Mouse (Mus musculus) urinary bladder, adult 18-20 months (tissue): ENCODE data around the gene Tle1.

Source experiments
- DNase-seq, 2 experiments: peaks; one replicate each; pipeline ENCODE4 v3.0.0; 2022; ENCODE audit warnings: low spot score in 2 of 2, mixed read lengths in 2 of 2

Tle1 gene

GRCm38 (mm10) chr4:72165765-72166164, 35.0 kb downstream of the Tle1 start:
- no peak for DNase-seq

- DNase-seq: no peak
Measured at GRCm38 (mm10) chr4:72162445-72163218, 38.1 kb downstream of the Tle1 start.

- no peak for DNase-seq
Measured at GRCm38 (mm10) chr4:72160102-72160511, 40.6 kb downstream of the Tle1 start.

- no peak for DNase-seq
Measured at GRCm38 (mm10) chr4:72157931-72158371, 42.8 kb downstream of the Tle1 start.

GRCm38 (mm10) chr4:72150460-72151131, 50.1 kb downstream of the Tle1 start:
- DNase-seq: no peak

GRCm38 (mm10) chr4:72146003-72146402, 54.7 kb downstream of the Tle1 start:
- DNase-seq: no peak

GRCm38 (mm10) chr4:72144541-72144940, 56.2 kb downstream of the Tle1 start:
- no peak for DNase-seq

- DNase-seq: no peak
Measured at GRCm38 (mm10) chr4:72140706-72141105, 60.0 kb downstream of the Tle1 start.

GRCm38 (mm10) chr4:72139475-72140120, 61.1 kb downstream of the Tle1 start:
- no peak for DNase-seq

GRCm38 (mm10) chr4:72138264-72139080, 62.2 kb downstream of the Tle1 start:
- no peak for DNase-seq

- no peak for DNase-seq
Measured at GRCm38 (mm10) chr4:72132646-72133045, 68.1 kb downstream of the Tle1 start.

- no peak for DNase-seq
Measured at GRCm38 (mm10) chr4:72127596-72127995, 73.1 kb downstream of the Tle1 start.

- no peak for DNase-seq
Measured at GRCm38 (mm10) chr4:72124790-72125189, 75.9 kb downstream of the Tle1 start.

GRCm38 (mm10) chr4:72122837-72123236, 77.9 kb downstream of the Tle1 start:
- DNase-seq: no peak

- DNase-seq: no peak
Measured at GRCm38 (mm10) chr4:72122343-72122742, 78.4 kb downstream of the Tle1 start.

GRCm38 (mm10) chr4:72120050-72120449, 80.7 kb downstream of the Tle1 start:
- DNase-seq: no peak

- no peak for DNase-seq
Measured at GRCm38 (mm10) chr4:72105702-72106101, 95.0 kb downstream of the Tle1 start.

GRCm38 (mm10) chr4:72104186-72104585, 96.5 kb downstream of the Tle1 start:
- DNase-seq: no peak

- DNase-seq: no peak
Measured at GRCm38 (mm10) chr4:72087811-72088210, 112.9 kb downstream of the Tle1 start.

GRCm38 (mm10) chr4:72069111-72069534, 131.6 kb downstream of the Tle1 start:
- DNase-seq: no peak

- DNase-seq: no peak
Measured at GRCm38 (mm10) chr4:72067937-72068336, 132.8 kb downstream of the Tle1 start.
